Mouse (Mus musculus): Measurements from ENCODE around the gene Alox12.

Gene Alox12

GRCm38 (mm10) chr11:70254931-70255531, at the start of gene Alox12:
Gene Alox12 (minus strand): TSS chr11:70255353.
- no peak for DNase-seq

GRCm38 (mm10) chr11:70302293-70302692, 47.1 kb upstream of the Alox12 start:
- no peak for DNase-seq

GRCm38 (mm10) chr11:70297836-70298454, 42.8 kb upstream of the Alox12 start:
- DNase-seq = no peak

GRCm38 (mm10) chr11:70297405-70297804, 42.3 kb upstream of the Alox12 start:
- no peak for DNase-seq

- peak; percentile 12 to 27 for DNase-seq
Measured at GRCm38 (mm10) chr11:70293881-70294280, 38.7 kb upstream of the Alox12 start.

GRCm38 (mm10) chr11:70291235-70291634, 36.1 kb upstream of the Alox12 start:
- DNase-seq = no peak

GRCm38 (mm10) chr11:70289236-70289635, 34.1 kb upstream of the Alox12 start:
- peak in 1 of 2 experiments; percentile 6 for DNase-seq

- DNase-seq = no peak
Measured at GRCm38 (mm10) chr11:70288102-70288501, 32.9 kb upstream of the Alox12 start.

GRCm38 (mm10) chr11:70285686-70286085, 30.5 kb upstream of the Alox12 start:
- no peak for DNase-seq

GRCm38 (mm10) chr11:70284757-70285156, 29.6 kb upstream of the Alox12 start:
- no peak for DNase-seq

GRCm38 (mm10) chr11:70283666-70284065, 28.5 kb upstream of the Alox12 start:
- DNase-seq = no peak

GRCm38 (mm10) chr11:70280441-70280840, 25.3 kb upstream of the Alox12 start:
- no peak for DNase-seq

- no peak for DNase-seq
Measured at GRCm38 (mm10) chr11:70278961-70279360, 23.8 kb upstream of the Alox12 start.

- no peak for DNase-seq
Measured at GRCm38 (mm10) chr11:70271641-70272040, 16.5 kb upstream of the Alox12 start.

GRCm38 (mm10) chr11:70266405-70266804, 11.3 kb upstream of the Alox12 start:
- DNase-seq = peak in 1 of 2 experiments; percentile 21

- DNase-seq = no peak
Measured at GRCm38 (mm10) chr11:70265819-70266218, 10.7 kb upstream of the Alox12 start.

- DNase-seq = no peak
Measured at GRCm38 (mm10) chr11:70265252-70265651, 10.1 kb upstream of the Alox12 start.

GRCm38 (mm10) chr11:70259035-70259434, 3.9 kb upstream of the Alox12 start:
- no peak for DNase-seq

- no peak for DNase-seq
Measured at GRCm38 (mm10) chr11:70254337-70254736, 816 bp downstream of the Alox12 start.

- no peak for DNase-seq
Measured at GRCm38 (mm10) chr11:70251853-70252252, 3.3 kb downstream of the Alox12 start.

- DNase-seq = no peak
Measured at GRCm38 (mm10) chr11:70250150-70250549, 5.0 kb downstream of the Alox12 start.

- peak; percentile 65 to 73 for DNase-seq
Measured at GRCm38 (mm10) chr11:70247136-70247845, 7.9 kb downstream of the Alox12 start.

- no peak for DNase-seq
Measured at GRCm38 (mm10) chr11:70242591-70242990, 12.6 kb downstream of the Alox12 start.

Data from cerebellum, postnatal 36 days (tissue).